Mouse (Mus musculus) megakaryocyte progenitor cell, adult 5-6 weeks (primary cell): ENCODE results near the gene Tanc1. TPM values are rescaled to one million over a fixed set of nuclear protein-coding genes. Genes with fewer than 3 reads are reported as not detected.
A peak's percentile ranks its signal among the peaks of the same experiment; 100 is the strongest.

Source experiments
- ATAC-seq: replicated peaks from 2 replicates; pipeline ENCODE4 v1.8.0; 2016; ENCODE audit warnings: mild to moderate bottlenecking, moderate TSS enrichment, inconsistent platforms; ENCODE audit not compliant: poor library complexity
- total RNA-seq, 2 experiments: library from RNA; stranded (forward) in 1 of 2; stranded (reverse) in 1 of 2; fragments of 157-497, 149-512 nt in 1 of 2; fragments of 200-1000 nt in 1 of 2; gene quantifications; 2 replicates each; pipeline versions ENCODE4 v1.2.3 to v1.2.4; 2015 to 2017

Tanc1 gene
- total RNA-seq, 2 experiments from 2014 or later = 5.1 to 7.4 TPM

DNA sequence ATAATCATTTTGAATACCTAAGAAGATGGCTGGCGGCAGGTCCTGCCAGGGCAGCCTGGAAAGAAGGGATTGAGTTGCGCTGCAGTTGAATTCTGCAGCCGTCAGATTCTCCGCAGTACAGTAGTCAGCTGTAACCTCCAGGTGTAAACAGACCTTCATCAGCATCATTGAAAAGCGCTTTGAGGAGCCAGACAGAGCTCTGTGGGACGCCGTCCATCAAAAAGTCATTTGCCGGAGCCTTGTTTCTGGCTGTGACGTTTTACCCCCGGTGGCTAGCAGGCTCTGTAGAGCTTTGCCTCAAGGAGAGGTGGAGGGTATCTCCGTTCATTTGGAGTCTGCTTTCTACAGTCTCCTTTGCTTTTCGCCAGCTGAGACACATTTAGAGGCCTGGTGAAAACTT, 36.6 kb downstream of the Tanc1 start:
- no peak for ATAC-seq

DNA sequence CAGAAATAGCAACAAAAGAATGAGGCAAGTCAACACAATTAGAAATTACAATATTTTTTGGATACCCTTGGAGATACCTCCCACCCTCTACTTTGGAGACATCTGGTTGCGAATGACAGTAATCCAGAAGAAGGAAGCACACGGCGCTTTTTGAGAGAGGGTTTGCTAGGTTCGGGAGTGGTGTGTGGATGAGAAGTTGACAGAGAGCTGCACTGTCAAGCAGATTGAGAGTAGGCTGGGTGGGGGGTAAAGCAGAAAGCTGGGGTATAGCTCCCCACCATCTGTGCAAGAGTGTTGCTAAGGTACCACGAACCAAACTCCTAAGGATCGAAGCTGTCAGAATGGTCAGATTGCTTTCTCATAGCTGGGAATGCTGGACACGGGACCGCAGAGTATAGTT, 40.0 kb downstream of the Tanc1 start:
- no peak for ATAC-seq

- ATAC-seq = peak; percentile 82
Measured at GRCm38 (mm10) chr2:59652702-59653101, 40.9 kb downstream of the Tanc1 start.

DNA sequence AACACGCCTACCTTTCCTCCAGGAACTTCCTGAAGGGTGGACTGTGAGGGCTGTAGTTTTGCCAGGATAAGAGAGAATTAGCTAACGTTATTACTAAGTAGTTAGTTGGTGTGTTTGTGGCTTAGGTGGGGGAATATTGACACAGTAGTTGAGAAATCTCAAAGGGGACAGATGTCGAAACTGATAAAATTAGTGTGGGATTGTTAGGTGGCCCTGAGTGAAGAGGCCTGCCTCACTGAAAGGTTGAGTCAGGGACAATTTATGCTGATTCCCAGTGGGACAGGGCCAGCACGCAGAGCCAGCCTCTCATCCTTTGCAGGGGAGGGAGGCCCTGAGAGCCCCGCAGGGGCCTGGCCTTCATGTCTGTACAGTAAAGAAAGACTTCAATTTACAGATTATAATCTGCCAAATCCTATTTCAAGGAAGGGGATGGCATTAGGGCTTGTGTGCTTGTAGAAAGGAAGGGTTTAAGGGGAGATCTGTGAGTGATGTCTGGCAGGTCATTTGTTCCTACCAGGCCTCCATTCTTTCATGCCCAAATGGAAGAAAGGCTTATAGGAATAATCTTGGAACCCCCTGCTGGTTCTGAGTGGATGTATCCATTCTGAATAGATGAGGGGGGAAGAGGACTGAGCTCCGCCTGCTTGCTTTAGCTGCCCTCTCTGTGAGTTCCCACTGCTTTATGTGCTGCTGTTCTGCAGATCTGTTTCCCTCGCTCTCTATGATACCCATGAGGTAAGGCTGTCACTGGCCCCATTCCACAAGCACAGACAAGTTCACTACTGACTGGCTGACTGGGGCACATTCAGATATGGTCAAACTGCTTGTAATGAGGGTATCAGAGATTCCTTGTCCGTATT, 41.7 kb downstream of the Tanc1 start:
- ATAC-seq = peak; percentile 63; the same call in 1 of the 2 replicates

- ATAC-seq = no peak
Measured at GRCm38 (mm10) chr2:59655471-59655870, 43.6 kb downstream of the Tanc1 start.

DNA sequence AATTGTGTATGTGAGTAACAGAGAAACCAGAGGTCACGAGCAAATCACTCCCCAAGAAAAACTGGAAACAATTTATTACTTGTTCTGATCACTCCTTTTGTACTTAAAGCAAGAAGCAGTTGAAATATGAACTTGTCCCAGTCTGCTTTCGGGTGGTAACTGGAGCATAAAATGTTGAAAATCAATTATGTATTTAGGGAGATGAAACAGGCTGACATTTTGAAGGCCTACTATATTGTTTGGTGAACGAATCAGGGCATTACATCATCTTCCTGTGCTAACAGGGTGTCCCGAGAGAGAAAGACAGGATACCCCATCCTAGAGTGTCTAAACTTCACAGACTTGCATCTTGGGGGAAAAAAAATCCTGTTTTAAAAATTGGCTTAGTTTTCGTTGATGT, 44.8 kb downstream of the Tanc1 start:
- no peak for ATAC-seq

GRCm38 (mm10) chr2:59659686-59660085, 47.8 kb downstream of the Tanc1 start:
- ATAC-seq = no peak

DNA sequence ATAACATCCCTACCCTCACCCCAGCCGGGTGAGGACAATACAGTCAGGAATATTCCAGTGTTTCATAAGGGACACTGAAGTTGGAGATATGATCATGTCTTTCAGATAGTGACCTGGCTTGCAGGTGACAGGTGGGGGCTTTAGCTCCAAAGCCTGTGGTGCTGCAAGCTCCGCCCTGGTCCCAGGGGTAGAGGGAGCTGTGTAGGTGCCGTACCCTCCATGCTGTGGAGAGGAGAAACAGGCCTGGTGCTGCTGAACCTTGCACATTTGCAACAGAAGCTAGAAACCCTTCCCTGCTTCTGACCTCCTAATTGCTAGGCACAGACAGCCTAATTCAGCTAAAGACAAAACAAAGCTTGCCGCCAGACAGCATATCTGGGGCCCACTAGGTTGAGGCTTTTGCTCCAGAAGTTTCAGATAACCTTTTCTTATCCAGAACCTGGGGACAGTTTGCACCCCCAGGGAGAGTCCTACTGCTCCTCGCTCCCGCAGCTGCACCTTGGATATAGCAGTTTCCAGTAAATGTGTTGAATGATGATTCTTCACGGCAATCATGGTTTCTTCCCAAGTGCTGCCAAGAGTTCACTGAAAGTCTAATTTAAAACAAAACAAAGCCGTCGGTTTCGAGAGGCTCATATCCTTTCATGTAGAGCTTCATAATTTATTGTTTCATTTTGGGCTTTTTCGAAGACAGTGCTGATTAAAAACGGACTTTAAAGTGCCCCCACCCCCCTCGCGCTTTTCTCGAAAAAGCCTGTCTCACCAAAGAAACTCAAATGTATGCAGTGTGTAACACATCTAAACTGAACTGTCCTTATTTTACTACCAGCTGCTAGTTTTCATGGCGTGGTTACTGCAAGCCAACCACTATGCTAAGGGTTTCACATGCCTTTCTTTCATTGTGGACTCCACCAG, 49.3 kb downstream of the Tanc1 start:
- ATAC-seq = no peak

GRCm38 (mm10) chr2:59664803-59665567, 53.1 kb downstream of the Tanc1 start:
- no peak for ATAC-seq

- no peak for ATAC-seq
Measured at GRCm38 (mm10) chr2:59666533-59666932, 54.7 kb downstream of the Tanc1 start.

- ATAC-seq = peak; percentile 44
Measured at GRCm38 (mm10) chr2:59670087-59671060, 58.5 kb downstream of the Tanc1 start.

DNA sequence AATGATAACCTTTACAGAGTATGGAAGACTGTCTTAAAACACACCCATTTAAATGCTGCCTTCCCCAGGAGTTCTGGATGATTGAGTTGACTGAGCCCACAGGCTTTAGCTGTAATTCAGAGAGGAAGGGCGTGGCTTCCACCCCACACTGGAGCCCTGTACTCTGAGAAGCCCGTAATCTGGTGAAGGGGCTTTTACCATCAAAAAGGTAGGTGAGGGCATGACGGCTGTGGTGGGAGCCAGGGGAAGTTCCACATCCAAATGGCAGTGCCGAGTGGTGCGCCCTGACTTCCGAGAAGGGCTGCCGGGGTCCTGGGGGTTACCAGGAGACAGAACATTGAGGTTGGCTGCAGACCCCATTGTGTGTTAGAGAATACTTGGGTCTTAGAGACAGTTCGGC, 59.8 kb downstream of the Tanc1 start:
- no peak for ATAC-seq

GRCm38 (mm10) chr2:59672086-59672485, 60.2 kb downstream of the Tanc1 start:
- no peak for ATAC-seq

GRCm38 (mm10) chr2:59672686-59673085, 60.8 kb downstream of the Tanc1 start:
- ATAC-seq = no peak

- no peak for ATAC-seq
Measured at GRCm38 (mm10) chr2:59673351-59673750, 61.5 kb downstream of the Tanc1 start.

- no peak for ATAC-seq
Measured at GRCm38 (mm10) chr2:59673877-59674276, 62.0 kb downstream of the Tanc1 start.

DNA sequence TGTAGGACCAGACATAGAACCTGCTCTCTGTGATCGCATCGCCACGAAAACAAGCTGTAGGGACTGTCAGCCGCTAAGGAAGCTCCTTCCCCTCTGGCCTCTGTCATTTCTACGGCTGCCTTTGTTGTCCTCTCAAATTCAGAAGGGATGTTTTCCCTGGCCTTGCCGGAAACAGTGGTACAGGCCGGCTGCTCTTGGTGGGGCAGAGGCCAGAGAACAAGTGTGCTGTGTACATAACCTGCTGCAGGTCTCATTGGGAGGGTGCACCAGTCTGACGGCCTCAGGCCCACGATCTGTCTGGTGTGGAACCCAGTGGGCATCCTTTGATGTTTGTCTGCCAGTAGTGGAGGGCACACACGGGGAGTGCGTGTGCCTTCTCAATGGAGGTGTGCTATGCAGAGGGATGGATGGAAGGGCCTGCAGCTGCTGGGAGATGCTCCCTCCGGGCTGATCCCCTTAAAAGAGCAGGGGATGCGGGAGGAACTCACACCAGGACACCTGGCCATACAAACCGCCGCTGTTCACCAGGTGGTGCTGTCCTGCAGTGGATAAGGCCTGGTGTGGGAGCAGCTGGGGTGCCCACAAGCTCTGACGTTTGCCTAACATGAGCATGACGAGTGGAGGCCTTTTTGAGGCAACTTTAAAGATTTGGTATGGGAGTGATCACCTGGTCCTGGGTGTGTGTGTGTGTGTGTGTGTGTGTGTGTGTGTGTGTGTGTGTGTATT, 63.6 kb downstream of the Tanc1 start:
- ATAC-seq = no peak

- no peak for ATAC-seq
Measured at GRCm38 (mm10) chr2:59676041-59676440, 64.2 kb downstream of the Tanc1 start.

DNA sequence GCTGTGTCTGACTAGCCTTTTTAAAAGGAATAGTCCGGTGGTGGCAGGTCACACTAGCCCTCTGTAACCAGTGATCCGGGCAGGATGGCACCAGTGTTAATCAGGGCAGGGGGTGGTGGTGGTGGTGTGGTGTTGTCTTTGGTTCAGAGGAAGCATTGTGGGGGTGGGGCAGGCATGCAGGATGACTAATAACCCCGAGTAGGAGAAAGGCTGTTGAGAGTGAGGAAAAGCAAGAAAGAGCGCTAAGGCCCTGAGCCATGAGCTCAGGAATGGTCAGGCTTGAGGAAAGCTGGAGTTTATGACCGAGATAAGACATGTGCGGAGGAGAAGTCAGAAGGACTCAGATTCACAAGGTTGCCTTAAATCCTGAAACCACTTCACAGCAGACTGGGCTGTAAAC, 64.6 kb downstream of the Tanc1 start:
- ATAC-seq = no peak
